Mouse (Mus musculus): ENCODE measurements at regions not wholly inside any gene's neighbourhood (a gene's known extent, or its start where the extent isn't known, plus 50 kb on each side); places are given as distances from the start of the nearest gene placed in this dataset.

DNA sequence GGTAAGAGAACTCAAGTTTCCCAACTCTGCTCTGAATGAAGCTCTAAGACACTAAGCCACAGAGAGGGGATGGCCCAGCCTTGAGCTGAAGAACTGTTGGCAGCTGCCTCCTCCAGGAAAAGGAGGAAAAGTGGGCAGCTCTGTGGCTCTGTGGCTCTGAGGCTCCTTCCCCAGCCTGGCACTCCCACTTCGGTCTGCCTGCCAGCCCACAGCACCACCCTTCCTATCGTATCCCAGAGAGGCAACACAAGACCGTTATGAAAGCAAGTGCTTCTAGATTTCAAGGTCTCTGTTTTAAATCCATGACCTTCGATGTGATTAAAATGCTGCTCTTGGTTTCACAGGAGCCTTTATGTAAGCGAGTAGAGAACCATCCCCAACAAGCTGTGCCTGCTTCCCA lies 53.5 kb upstream of the Kcna5 start:
- DNase-seq, result no peak

GRCm38 (mm10) chr6:126587476-126587875 lies 52.3 kb upstream of the Kcna5 start:
- no peak for DNase-seq

GRCm38 (mm10) chr6:126585813-126586212 lies 50.6 kb upstream of the Kcna5 start:
- peak; percentile 87 to 89 for DNase-seq
